Mouse (Mus musculus): ENCODE data around the gene Phlpp1.

Phlpp1 gene

GRCm38 (mm10) chr1:106321432-106322126 is 150.0 kb downstream of the Phlpp1 start:
- no peak for DNase-seq

GRCm38 (mm10) chr1:106326691-106327090 is 155.1 kb downstream of the Phlpp1 start:
- no peak for DNase-seq

GRCm38 (mm10) chr1:106342100-106342499 is 170.5 kb downstream of the Phlpp1 start:
- no peak for DNase-seq

- DNase-seq = no peak
Measured at GRCm38 (mm10) chr1:106345265-106345664, 173.7 kb downstream of the Phlpp1 start.

GRCm38 (mm10) chr1:106346776-106347175 is 175.2 kb downstream of the Phlpp1 start:
- DNase-seq = no peak

GRCm38 (mm10) chr1:106349116-106349515 is 177.6 kb downstream of the Phlpp1 start:
- no peak for DNase-seq

GRCm38 (mm10) chr1:106351512-106351911 is 180.0 kb downstream of the Phlpp1 start:
- no peak for DNase-seq

GRCm38 (mm10) chr1:106352801-106353511 is 181.4 kb downstream of the Phlpp1 start:
- DNase-seq = peak; percentile 56

GRCm38 (mm10) chr1:106353993-106354392 is 182.4 kb downstream of the Phlpp1 start:
- DNase-seq = no peak

GRCm38 (mm10) chr1:106359474-106359873 is 187.9 kb downstream of the Phlpp1 start:
- DNase-seq = no peak

GRCm38 (mm10) chr1:106362841-106363604 is 191.5 kb downstream of the Phlpp1 start:
- no peak for DNase-seq

GRCm38 (mm10) chr1:106369330-106369729 is 197.8 kb downstream of the Phlpp1 start:
- DNase-seq = no peak

GRCm38 (mm10) chr1:106372446-106372845 is 200.9 kb downstream of the Phlpp1 start:
- DNase-seq = no peak

GRCm38 (mm10) chr1:106373656-106374055 is 202.1 kb downstream of the Phlpp1 start:
- DNase-seq = no peak

- peak; percentile 43 for DNase-seq
Measured at GRCm38 (mm10) chr1:106374274-106374673, 202.7 kb downstream of the Phlpp1 start.

- DNase-seq = no peak
Measured at GRCm38 (mm10) chr1:106374971-106375370, 203.4 kb downstream of the Phlpp1 start.

- DNase-seq = no peak
Measured at GRCm38 (mm10) chr1:106376003-106376402, 204.5 kb downstream of the Phlpp1 start.

GRCm38 (mm10) chr1:106380465-106380864 is 208.9 kb downstream of the Phlpp1 start:
- no peak for DNase-seq

GRCm38 (mm10) chr1:106386542-106386941 is 215.0 kb downstream of the Phlpp1 start:
- DNase-seq = no peak

- no peak for DNase-seq
Measured at GRCm38 (mm10) chr1:106387264-106387663, 215.7 kb downstream of the Phlpp1 start.

GRCm38 (mm10) chr1:106389673-106390072 is 218.1 kb downstream of the Phlpp1 start:
- DNase-seq = peak; percentile 39

- DNase-seq = no peak
Measured at GRCm38 (mm10) chr1:106393072-106393471, 221.5 kb downstream of the Phlpp1 start.

GRCm38 (mm10) chr1:106394678-106395077 is 223.1 kb downstream of the Phlpp1 start:
- no peak for DNase-seq

GRCm38 (mm10) chr1:106395476-106395875 is 223.9 kb downstream of the Phlpp1 start:
- peak; percentile 84 for DNase-seq

Data from cerebellum, adult 9-10 months (tissue).